Mouse (Mus musculus) adrenal gland, adult 18-20 months (tissue): ENCODE results near the gene Dmd. TPM values are rescaled to one million over a fixed set of nuclear protein-coding genes. Genes with fewer than 3 reads are reported as not detected.
A peak's percentile ranks its signal among the peaks of the same experiment; 100 is the strongest.
"Not testable (repeated sequence)": the region's sequence is repeated elsewhere in the genome, so short reads cannot be mapped to it uniquely, and the experiment has no call there.

Experiments used
- DNase-seq, 2 experiments: peaks; one replicate each; pipeline ENCODE4 v3.0.0; 2021 to 2022; ENCODE audit warnings: low spot score in 2 of 2
- long read RNA-seq, 2 experiments: library from polyadenylated mRNA; stranded (forward); transcript quantifications; one replicate each; pipeline ENCODE4 v2.0.0; 2021
- total RNA-seq, 2 experiments: library from RNA; stranded (reverse); gene quantifications; 1 replicate in 1 of 2; 2 replicates in 1 of 2; pipeline ENCODE4 v1.2.3; 2021

Dmd gene
- total RNA-seq, result 10 to 100 TPM; 22.2 to 80.6 TPM
- long read RNA-seq, experiment 1, full-length matches to known transcripts, result 4 of 7 reads
- long read RNA-seq, experiment 1, partial matches to known transcripts, result 1 of 7 reads
- long read RNA-seq, experiment 1, other reads (novel, unspliced or antisense), result 2 of 7 reads
- long read RNA-seq, experiment 2, full-length matches to known transcripts, result 2 of 17 reads
- long read RNA-seq, experiment 2, partial matches to known transcripts, result 7 of 17 reads
- long read RNA-seq, experiment 2, other reads (novel, unspliced or antisense), result 8 of 17 reads

GRCm38 (mm10) chrX:82948630-82949029, at the start of gene Dmd:
Gene Dmd (plus strand): TSS chrX:82948870.
- no peak for DNase-seq

- DNase-seq, result no peak
Measured at GRCm38 (mm10) chrX:82901515-82901914, 47.2 kb upstream of the Dmd start.

GRCm38 (mm10) chrX:82987683-82988082, 39.0 kb downstream of the Dmd start:
- no peak for DNase-seq

GRCm38 (mm10) chrX:83050190-83050589, 101.5 kb downstream of the Dmd start:
- no peak for DNase-seq

- no peak for DNase-seq
Measured at GRCm38 (mm10) chrX:83116171-83116876, 167.7 kb downstream of the Dmd start.

GRCm38 (mm10) chrX:83117198-83117597, 168.5 kb downstream of the Dmd start:
- no peak for DNase-seq

- no peak for DNase-seq
Measured at GRCm38 (mm10) chrX:83220563-83220962, 271.9 kb downstream of the Dmd start.

GRCm38 (mm10) chrX:83221050-83221449, 272.4 kb downstream of the Dmd start:
- DNase-seq, result no peak

- DNase-seq, result no peak
Measured at GRCm38 (mm10) chrX:83487598-83487997, 538.9 kb downstream of the Dmd start, which contains the start of gene Tsga8. Gene Tsga8 (minus strand): TSS chrX:83487924.

GRCm38 (mm10) chrX:83674998-83675397, 726.3 kb downstream of the Dmd start:
- DNase-seq, result no peak

GRCm38 (mm10) chrX:83686547-83686946, 737.9 kb downstream of the Dmd start:
- no peak for DNase-seq

- DNase-seq, result no peak
Measured at GRCm38 (mm10) chrX:83740533-83740932, 791.9 kb downstream of the Dmd start.

- DNase-seq, result no peak
Measured at GRCm38 (mm10) chrX:83746301-83747008, 797.8 kb downstream of the Dmd start.

GRCm38 (mm10) chrX:83787406-83787805, 838.7 kb downstream of the Dmd start:
- DNase-seq, result no peak

- DNase-seq, result peak in 1 of 2 experiments; percentile 20
Measured at GRCm38 (mm10) chrX:83867469-83867868, 918.8 kb downstream of the Dmd start.

- DNase-seq, result peak in 1 of 2 experiments; percentile 26
Measured at GRCm38 (mm10) chrX:83875389-83875788, 926.7 kb downstream of the Dmd start.

GRCm38 (mm10) chrX:83975895-83976294, 1027.2 kb downstream of the Dmd start:
- DNase-seq, result no peak

- peak; percentile 15 to 22 for DNase-seq
Measured at GRCm38 (mm10) chrX:84001294-84001693, 1052.6 kb downstream of the Dmd start.

- not testable (repeated sequence) for DNase-seq
Measured at GRCm38 (mm10) chrX:84062431-84062830, 1113.8 kb downstream of the Dmd start.

GRCm38 (mm10) chrX:84165872-84166271, 1217.2 kb downstream of the Dmd start:
- DNase-seq, result no peak

- no peak for DNase-seq
Measured at GRCm38 (mm10) chrX:84241297-84241859, 1292.7 kb downstream of the Dmd start.

- no peak for DNase-seq
Measured at GRCm38 (mm10) chrX:84330593-84330992, 1381.9 kb downstream of the Dmd start.
